Mouse (Mus musculus) embryonic fibroblast, embryonic 13.5 days (primary cell): Measurements from ENCODE around the gene Synpo2.

Experiments used
- CTCF ChIP-seq: IDR thresholded peaks from 2 replicates; pipeline ENCODE4 v1.5.1; 2011; ENCODE audit warnings: mild to moderate bottlenecking, control low read depth, low read length, moderate library complexity, borderline replicate concordance; ENCODE audit not compliant: insufficient read depth
- POLR2A ChIP-seq: IDR thresholded peaks from 2 replicates; pipeline ENCODE4 v1.6.1; 2011; ENCODE audit warnings: low read depth, mild to moderate bottlenecking, control low read depth, low read length, moderate library complexity

- TF ChIP-seq CTCF: no peak
- no peak for TF ChIP-seq POLR2A
Measured at GRCm38 (mm10) chr3:123207386-123207785, 28.6 kb downstream of the Synpo2 start.
